Mouse (Mus musculus) bone marrow, adult 2 months (tissue): Measurements from ENCODE around the gene Ago3.

Source experiments
- CTCF ChIP-seq: fragments of 200-500 bp; IDR thresholded peaks from 2 replicates; pipeline ENCODE4 v1.5.1; 2011; ENCODE audit warnings: low read length, control low read depth; ENCODE audit not compliant: control insufficient read depth, insufficient read depth
- POLR2A ChIP-seq: fragments of 200-500 bp; IDR thresholded peaks from 2 replicates; pipeline ENCODE4 v1.6.1; 2011; ENCODE audit warnings: low read depth, mild to moderate bottlenecking, control low read depth, low read length, borderline replicate concordance; ENCODE audit not compliant: control insufficient read depth

GRCm38 (mm10) chr4:126300916-126301583 is 128.3 kb downstream of the Ago3 start:
- TF ChIP-seq CTCF (no peak), POLR2A (no peak)
